Comparison of ENCODE assay signal across 8 mouse cellular contexts in the genomic region with DNA sequence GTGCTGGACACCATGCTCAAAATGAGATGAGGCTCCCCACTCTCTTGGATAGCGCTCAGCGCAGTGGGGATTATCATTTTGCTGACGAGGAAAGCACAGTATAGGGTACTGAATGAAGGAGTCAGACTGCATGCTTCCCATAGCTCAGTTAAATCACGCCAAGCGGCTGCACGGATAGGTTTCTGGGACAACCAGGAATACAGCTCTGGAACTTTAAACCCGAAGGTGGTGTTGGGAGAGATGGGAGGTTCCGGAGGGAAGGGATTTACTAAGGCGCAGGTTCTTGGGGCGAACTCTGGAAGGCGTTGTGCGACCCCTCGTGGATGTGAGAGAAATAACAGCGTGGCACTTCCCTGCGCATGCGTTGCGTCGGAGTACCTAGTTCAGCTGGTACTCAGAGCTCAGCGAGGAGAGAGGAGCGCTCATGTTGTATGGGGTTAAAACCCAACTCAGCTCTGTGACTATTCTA. TPM values are rescaled to one million over a fixed set of nuclear protein-coding genes. Genes with fewer than 3 reads are reported as not detected.
DNase-seq lines count a peak whose midpoint lies in the region; ATAC-seq and TF ChIP-seq lines count a peak whose summit lies in the region.

No protein-coding gene starts in this region.

- no peaks in the 10 kb centered on the region for H3K79me3 ChIP-seq in C2C12 (ENCODE audit: low read depth)

- H3K9ac ChIP-seq in heart, embryonic 12.5 days, result peak overlapping the region; percentile 60
- 0 out of 2 replicates have a peak overlapping the region, but pooled peaks have one; percentile 42 for H3K9ac ChIP-seq in kidney, postnatal 0 days (ENCODE audit: low read depth, low read length)
- peak overlapping the region; percentile 43 for H3K9ac ChIP-seq in liver, embryonic 11.5 days (ENCODE audit: low read depth, low read length)
- H3K9ac ChIP-seq in stomach, embryonic 14.5 days (replicated peaks; ENCODE audit: low read depth, low read length), result peak overlapping the region; percentile 7; the same call in 1 of the 2 replicates

- DNase-seq in brain, embryonic 14.5 days (ENCODE audit: low read depth), result peak; percentile 97
- peak; percentile 97 for DNase-seq in kidney, postnatal 0 days (ENCODE audit: low spot score)
- DNase-seq in liver, embryonic 11.5 days (ENCODE audit: low spot score), result peak; percentile 80
- DNase-seq in naive thymus-derived CD4-positive, alpha-beta T cell, adult 2 months (ENCODE audit: low read depth), result peak; percentile 93

- H3K4me2 ChIP-seq in heart, embryonic 12.5 days, result peak overlapping the region; percentile 77
- H3K4me2 ChIP-seq in kidney, postnatal 0 days (ENCODE audit: low read length), result peak overlapping the region; percentile 66
- H3K4me2 ChIP-seq in liver, embryonic 11.5 days, result peak overlapping the region; percentile 85
- peak overlapping the region; percentile 72 for H3K4me2 ChIP-seq in stomach, embryonic 14.5 days (replicated peaks; ENCODE audit: low read depth, low read length)

- 6% methylated on average over 20 of the region's 20 CpGs for WGBS in heart, embryonic 12.5 days
- WGBS in kidney, postnatal 0 days, result 7% methylated on average over 20 of the region's 20 CpGs
- WGBS in liver, embryonic 11.5 days, result 8% methylated on average over 20 of the region's 20 CpGs
- 8% methylated on average over 20 of the region's 20 CpGs for WGBS in stomach, embryonic 14.5 days

- H3K9me3 ChIP-seq in erythroblast, embryonic 14.5 days (ENCODE audit: control insufficient read depth, low read length), result no peaks in the 10 kb centered on the region
- H3K9me3 ChIP-seq in heart, embryonic 12.5 days (replicated peaks), result 0 out of 2 replicates have a peak, but pooled peaks cover 3% of the 10 kb centered on the region
- no peaks in the 10 kb centered on the region for H3K9me3 ChIP-seq in kidney, postnatal 0 days (replicated peaks; ENCODE audit: low read length)
- no peaks in the 10 kb centered on the region for H3K9me3 ChIP-seq in liver, embryonic 11.5 days (ENCODE audit: control insufficient read depth, low read length)
- no peaks in the 10 kb centered on the region for H3K9me3 ChIP-seq in stomach, embryonic 14.5 days (ENCODE audit: control insufficient read depth, low read depth, low read length)

- H3K36me3 ChIP-seq in C2C12 (ENCODE audit: control insufficient read depth, insufficient read depth), result peaks cover 8% of the 10 kb centered on the region
- peaks cover 16% of the 10 kb centered on the region for H3K36me3 ChIP-seq in erythroblast, embryonic 14.5 days (ENCODE audit: control insufficient read depth)
- H3K36me3 ChIP-seq in heart, embryonic 12.5 days, result no peaks in the 10 kb centered on the region
- no peaks in the 10 kb centered on the region for H3K36me3 ChIP-seq in kidney, postnatal 0 days (ENCODE audit: insufficient read depth, low read length)
- H3K36me3 ChIP-seq in liver, embryonic 11.5 days (ENCODE audit: control insufficient read depth, insufficient read depth, low read length), result no peaks in the 10 kb centered on the region
- no peaks in the 10 kb centered on the region for H3K36me3 ChIP-seq in stomach, embryonic 14.5 days (ENCODE audit: control insufficient read depth, insufficient read depth, low read length)

- H3K27me3 ChIP-seq in C2C12 (ENCODE audit: control insufficient read depth, insufficient read depth, insufficient read length), result no peaks in the 10 kb centered on the region
- no peaks in the 10 kb centered on the region for H3K27me3 ChIP-seq in erythroblast, embryonic 14.5 days (ENCODE audit: control insufficient read depth)
- no peaks in the 10 kb centered on the region for H3K27me3 ChIP-seq in heart, embryonic 12.5 days (replicated peaks)
- H3K27me3 ChIP-seq in kidney, postnatal 0 days (ENCODE audit: insufficient read depth, low read length), result no peaks in the 10 kb centered on the region
- H3K27me3 ChIP-seq in liver, embryonic 11.5 days (replicated peaks; ENCODE audit: control insufficient read depth, insufficient read depth, low read length), result no peaks in the 10 kb centered on the region
- no peaks in the 10 kb centered on the region for H3K27me3 ChIP-seq in stomach, embryonic 14.5 days (ENCODE audit: control insufficient read depth, insufficient read depth, low read length)

- no peak overlapping the region for H3ac ChIP-seq in C2C12 (ENCODE audit: control insufficient read depth, insufficient read length, low read depth)

- H3K27ac ChIP-seq in heart, embryonic 12.5 days (ENCODE audit: poor library complexity, severe bottlenecking), result no peak overlapping the region
- H3K27ac ChIP-seq in kidney, postnatal 0 days, result no peak overlapping the region
- H3K27ac ChIP-seq in liver, embryonic 11.5 days (ENCODE audit: low read depth, low read length), result no peak overlapping the region
- H3K27ac ChIP-seq in stomach, embryonic 14.5 days (ENCODE audit: low read length), result peak overlapping the region; percentile 12; the same call in 1 of the 2 replicates

- no peaks in the 10 kb centered on the region for H3K79me2 ChIP-seq in C2C12 (ENCODE audit: control insufficient read depth, insufficient read depth)

- no peak overlapping the region for H3K4me3 ChIP-seq in C2C12 (ENCODE audit: insufficient read depth, poor library complexity, severe bottlenecking)
- H3K4me3 ChIP-seq in erythroblast, embryonic 14.5 days (replicated peaks), result peak overlapping the region; percentile 57
- H3K4me3 ChIP-seq in heart, embryonic 12.5 days, result peak overlapping the region; percentile 40
- H3K4me3 ChIP-seq in kidney, postnatal 0 days (replicated peaks; ENCODE audit: low read depth, low read length), result peak overlapping the region; percentile 33
- H3K4me3 ChIP-seq in liver, embryonic 11.5 days (ENCODE audit: low read depth, low read length), result peak overlapping the region; percentile 41
- H3K4me3 ChIP-seq in stomach, embryonic 14.5 days (ENCODE audit: low read depth, low read length), result peak overlapping the region; percentile 28

- TF ChIP-seq CTCF in C2C12 (IDR thresholded peaks at IDR 0.05; ENCODE audit: control insufficient read depth, insufficient read depth, insufficient read length), result peak; percentile 90
- peak; percentile 98 for TF ChIP-seq CTCF in brain, embryonic 14.5 days (IDR thresholded peaks at IDR 0.05; ENCODE audit: borderline replicate concordance, extremely low read depth, insufficient read depth, insufficient read length)
- peak; percentile 95 for TF ChIP-seq CTCF in kidney, postnatal 0 days (IDR thresholded peaks at IDR 0.05; ENCODE audit: low read depth)

- TF ChIP-seq POLR2A in brain, embryonic 14.5 days (IDR thresholded peaks at IDR 0.05; ENCODE audit: borderline replicate concordance, extremely low read depth, insufficient read depth, insufficient read length, poor library complexity, severe bottlenecking), result no peak

- ATAC-seq in heart, embryonic 12.5 days (ENCODE audit: insufficient number of reproducible peaks, low FRiP score), result peak; percentile 35
- peak; percentile 61 for ATAC-seq in kidney, postnatal 0 days (replicated peaks; ENCODE audit: low FRiP score, low read depth)
- peak; percentile 56 for ATAC-seq in liver, embryonic 11.5 days (replicated peaks; ENCODE audit: low FRiP score)
- peak; percentile 51 for ATAC-seq in stomach, embryonic 14.5 days (ENCODE audit: insufficient number of reproducible peaks, insufficient read depth, low FRiP score, low read depth)

- peaks cover 63% of the 10 kb centered on the region for H3K4me1 ChIP-seq in erythroblast, embryonic 14.5 days (ENCODE audit: control insufficient read depth)
- H3K4me1 ChIP-seq in heart, embryonic 12.5 days (replicated peaks), result peaks cover 26% of the 10 kb centered on the region
- H3K4me1 ChIP-seq in kidney, postnatal 0 days (replicated peaks; ENCODE audit: insufficient read depth, low read length), result no peaks in the 10 kb centered on the region
- H3K4me1 ChIP-seq in liver, embryonic 11.5 days (replicated peaks; ENCODE audit: control insufficient read depth, insufficient read depth, low read length), result peaks cover 30% of the 10 kb centered on the region
- H3K4me1 ChIP-seq in stomach, embryonic 14.5 days (ENCODE audit: control insufficient read depth, insufficient read depth, low read length), result no peaks in the 10 kb centered on the region

RNA-seq across cellular contexts. Expression of a gene that starts 4.8 kb away (rescaled TPM):
- polyA plus RNA-seq in C2C12 (2012; fragmentation: generic; extraction: Trizol), result not detected
- polyA plus RNA-seq in brain, embryonic 14.5 days (2012; rRNA removed), result not detected in 2 replicates
- polyA plus RNA-seq in erythroblast, embryonic 14.5 days (2012), result not detected in 2 replicates
- polyA plus RNA-seq in heart, embryonic 12.5 days (2016; fragmentation: Nextera tagmentation; extraction: Ambion mirVana), result 0.35 TPM in 1 of 2 replicates, not detected in the other
- polyA plus RNA-seq in kidney, postnatal 0 days (2015; fragmentation: Nextera tagmentation; extraction: Ambion mirVana), result 0.28 and 0.71 TPM in 2 replicates
- 0.40 TPM in 1 of 2 replicates, not detected in the other for polyA plus RNA-seq in liver, embryonic 11.5 days (2014; fragmentation: Nextera tagmentation; extraction: Ambion mirVana)
- 0.56 TPM in 1 of 2 replicates, not detected in the other for polyA plus RNA-seq in stomach, embryonic 14.5 days (2014; fragmentation: Nextera tagmentation; extraction: Ambion mirVana)

RNA-seq across cellular contexts. Expression of a gene that starts 31.1 kb away (rescaled TPM):
- polyA plus RNA-seq in C2C12 (2012; fragmentation: generic; extraction: Trizol), result 0.04 TPM
- 6.8 and 9.4 TPM in 2 replicates for polyA plus RNA-seq in brain, embryonic 14.5 days (2012; rRNA removed)
- polyA plus RNA-seq in erythroblast, embryonic 14.5 days (2012), result 0.01 TPM in 1 of 2 replicates, not detected in the other
- 2.0 and 2.5 TPM in 2 replicates for polyA plus RNA-seq in heart, embryonic 12.5 days (2016; fragmentation: Nextera tagmentation; extraction: Ambion mirVana)
- polyA plus RNA-seq in kidney, postnatal 0 days (2015; fragmentation: Nextera tagmentation; extraction: Ambion mirVana), result 1.0 and 1.2 TPM in 2 replicates
- polyA plus RNA-seq in liver, embryonic 11.5 days (2014; fragmentation: Nextera tagmentation; extraction: Ambion mirVana), result 0.36 and 0.38 TPM in 2 replicates
- 1.3 and 1.6 TPM in 2 replicates for polyA plus RNA-seq in stomach, embryonic 14.5 days (2014; fragmentation: Nextera tagmentation; extraction: Ambion mirVana)

RNA-seq across cellular contexts. Expression of a gene that starts 44.9 kb away (rescaled TPM):
- polyA plus RNA-seq in C2C12 (2012; fragmentation: generic; extraction: Trizol), result 21.3 TPM
- 165 and 183 TPM in 2 replicates for polyA plus RNA-seq in brain, embryonic 14.5 days (2012; rRNA removed)
- 3.7 and 5.2 TPM in 2 replicates for polyA plus RNA-seq in erythroblast, embryonic 14.5 days (2012)
- polyA plus RNA-seq in heart, embryonic 12.5 days (2016; fragmentation: Nextera tagmentation; extraction: Ambion mirVana), result 82.0 and 84.6 TPM in 2 replicates
- polyA plus RNA-seq in kidney, postnatal 0 days (2015; fragmentation: Nextera tagmentation; extraction: Ambion mirVana), result 107 and 108 TPM in 2 replicates
- 90.6 and 97.6 TPM in 2 replicates for polyA plus RNA-seq in liver, embryonic 11.5 days (2014; fragmentation: Nextera tagmentation; extraction: Ambion mirVana)
- 116 and 124 TPM in 2 replicates for polyA plus RNA-seq in stomach, embryonic 14.5 days (2014; fragmentation: Nextera tagmentation; extraction: Ambion mirVana)

RNA-seq across cellular contexts. Expression of a gene that starts 50.9 kb away (rescaled TPM):
- 66.9 TPM for polyA plus RNA-seq in C2C12 (2012; fragmentation: generic; extraction: Trizol)
- polyA plus RNA-seq in brain, embryonic 14.5 days (2012; rRNA removed), result 47.9 and 57.0 TPM in 2 replicates
- 7.4 and 9.9 TPM in 2 replicates for polyA plus RNA-seq in erythroblast, embryonic 14.5 days (2012)
- polyA plus RNA-seq in heart, embryonic 12.5 days (2016; fragmentation: Nextera tagmentation; extraction: Ambion mirVana), result 54.2 and 54.6 TPM in 2 replicates
- polyA plus RNA-seq in kidney, postnatal 0 days (2015; fragmentation: Nextera tagmentation; extraction: Ambion mirVana), result 17.9 and 21.9 TPM in 2 replicates
- 12.7 and 13.2 TPM in 2 replicates for polyA plus RNA-seq in liver, embryonic 11.5 days (2014; fragmentation: Nextera tagmentation; extraction: Ambion mirVana)
- 17.4 and 19.2 TPM in 2 replicates for polyA plus RNA-seq in stomach, embryonic 14.5 days (2014; fragmentation: Nextera tagmentation; extraction: Ambion mirVana)

Comparison
In these comparisons a context has a peak if more than half of its experiments do, and no peak if none do; other contexts are left out.
1. H3K9ac ChIP-seq: peak in every context shown above with its lines; median percentile 60 in heart, embryonic 12.5 days; 43 in liver, embryonic 11.5 days; 42 in kidney, postnatal 0 days; 7 in stomach, embryonic 14.5 days.